Mouse (Mus musculus) liver, embryonic 14 days (tissue): ENCODE measurements around the gene Olfr60. TPM values are rescaled to one million over a fixed set of nuclear protein-coding genes. Genes with fewer than 3 reads are reported as not detected.

Source experiments
- polyA plus RNA-seq: library from polyadenylated mRNA; depleted of rRNA; stranded (reverse); fragments of >200 nt; gene quantifications from 2 replicates; pipeline ENCODE4 v1.2.3, GENCODE M21; 2012; rRNA removed

Gene Olfr60
- not detected in 2 replicates for polyA plus RNA-seq

GRCm38 (mm10) chr7:140361571-140361970 lies at the start of gene Olfr60:
TSS of gene Olfr60 (minus strand) at chr7:140361671.

GRCm38 (mm10) chr7:140402818-140403217 lies 41.3 kb upstream of the Olfr60 start, which contains the start of gene Olfr531:
TSS of gene Olfr531 (minus strand) at chr7:140402918.

GRCm38 (mm10) chr7:140376231-140376630 lies 14.8 kb upstream of the Olfr60 start, which contains the start of gene Olfr530:
TSS of gene Olfr530 (minus strand) at chr7:140376331.

GRCm38 (mm10) chr7:140333717-140334116 lies 27.8 kb downstream of the Olfr60 start, which contains the start of gene Olfr527:
TSS of gene Olfr527 (plus strand) at chr7:140334017.

GRCm38 (mm10) chr7:140320558-140320957 lies 40.9 kb downstream of the Olfr60 start, which contains the start of gene Olfr525:
TSS of gene Olfr525 (plus strand) at chr7:140320858.

Other genes starting within 250 kb of the Olfr60 start
- 3.8 and 5.0 TPM in 2 replicates for gene Paox, start 245.9 kb downstream of the Olfr60 start, polyA plus RNA-seq
- gene Echs1, start 245.2 kb downstream of the Olfr60 start, polyA plus RNA-seq = 42.5 and 51.9 TPM in 2 replicates
- 15.6 and 15.9 TPM in 2 replicates for gene Mtg1, start 224.1 kb downstream of the Olfr60 start, polyA plus RNA-seq
- 0.01 TPM in 2 replicates for gene Sprn, start 206.8 kb downstream of the Olfr60 start, polyA plus RNA-seq
- gene Olfr522, start 196.9 kb downstream of the Olfr60 start, polyA plus RNA-seq = not detected in 2 replicates
- gene Olfr523, start 188.5 kb downstream of the Olfr60 start, polyA plus RNA-seq = not detected in 2 replicates
- gene Olfr524, start 155.7 kb downstream of the Olfr60 start, polyA plus RNA-seq = not detected in 2 replicates
- gene Cd163l1, start 143.4 kb downstream of the Olfr60 start, polyA plus RNA-seq = 0.05 and 0.07 TPM in 2 replicates
- gene 5830411N06Rik, start 114.4 kb downstream of the Olfr60 start, polyA plus RNA-seq = 0.01 TPM in 1 of 2 replicates, not detected in the other
- not detected in 2 replicates for gene Olfr525, start 40.8 kb downstream of the Olfr60 start, polyA plus RNA-seq
- not detected in 2 replicates for gene Olfr527, start 27.7 kb downstream of the Olfr60 start, polyA plus RNA-seq
- not detected in 2 replicates for gene Olfr530, start 14.7 kb upstream of the Olfr60 start, polyA plus RNA-seq
- not detected in 2 replicates for gene Olfr531, start 41.2 kb upstream of the Olfr60 start, polyA plus RNA-seq
- not detected in 2 replicates for gene Olfr532, start 60.0 kb upstream of the Olfr60 start, polyA plus RNA-seq
- not detected in 2 replicates for gene Olfr533, start 101.7 kb upstream of the Olfr60 start, polyA plus RNA-seq
- not detected in 2 replicates for gene Olfr535, start 122.5 kb upstream of the Olfr60 start, polyA plus RNA-seq
- gene Olfr536, start 145.7 kb upstream of the Olfr60 start, polyA plus RNA-seq = not detected in 2 replicates
- gene Olfr538, start 206.2 kb upstream of the Olfr60 start, polyA plus RNA-seq = not detected in 2 replicates
- gene Olfr46, start 239.6 kb upstream of the Olfr60 start, polyA plus RNA-seq = not detected in 2 replicates